Mouse (Mus musculus) erythroblast, embryonic 14.5 days (primary cell): ENCODE data around the gene Itpkc. TPM values are rescaled to one million over a fixed set of nuclear protein-coding genes. Genes with fewer than 3 reads are reported as not detected.

ENCODE experiments used
- H3K27me3 ChIP-seq: 2 replicates; pipeline ENCODE4 v1.6.1; 2012; ENCODE audit warnings: inconsistent platforms; ENCODE audit not compliant: control insufficient read depth
- H3K36me3 ChIP-seq: 2 replicates; pipeline ENCODE4 v1.6.1; 2012; ENCODE audit warnings: mild to moderate bottlenecking, inconsistent platforms; ENCODE audit not compliant: control insufficient read depth
- H3K4me1 ChIP-seq: 2 replicates; pipeline ENCODE4 v1.6.1; 2012; ENCODE audit warnings: inconsistent platforms; ENCODE audit not compliant: control insufficient read depth
- H3K4me3 ChIP-seq: replicated peaks from 2 replicates; pipeline ENCODE3; 2012; ENCODE audit warnings: moderate library complexity, mild to moderate bottlenecking, inconsistent platforms
- H3K9me3 ChIP-seq: 2 replicates; pipeline ENCODE4 v1.6.1; 2012; ENCODE audit warnings: low read length, inconsistent platforms, mixed read lengths; ENCODE audit not compliant: control insufficient read depth
- GATA1 ChIP-seq: IDR thresholded peaks from 2 replicates; pipeline ENCODE4 v1.6.1; 2012; ENCODE audit warnings: low read length, inconsistent platforms, mixed read lengths
- TAL1 ChIP-seq: IDR thresholded peaks from 3 replicates; pipeline ENCODE4 v1.6.1; 2012; ENCODE audit warnings: low read length, inconsistent platforms, mixed read lengths
- polyA plus RNA-seq: library from polyadenylated mRNA; stranded (reverse); fragments of >175 nt; gene quantifications from 2 replicates; pipeline ENCODE4 v1.2.3, GENCODE M21; 2012

The Itpkc gene
- polyA plus RNA-seq, 1 experiment = 0.12 TPM

DNA sequence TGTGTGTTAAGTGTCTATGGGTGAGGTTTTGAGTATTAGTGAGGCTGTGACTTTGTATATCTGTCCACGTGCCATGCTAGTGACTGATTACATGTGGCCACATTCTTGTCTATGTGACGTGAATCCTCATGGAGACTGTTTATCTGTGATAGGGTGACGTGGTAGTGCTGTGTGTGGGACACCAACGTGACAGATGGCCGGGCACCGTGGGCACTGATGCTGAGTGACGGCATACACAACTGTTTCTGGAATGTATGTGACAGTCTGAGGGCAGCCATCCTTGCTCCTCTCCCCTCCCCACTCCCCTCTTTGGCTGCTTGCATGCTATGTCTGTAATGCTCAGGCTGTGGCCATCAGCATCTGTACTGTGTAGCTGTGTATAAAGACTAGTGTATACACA, 32.4 kb upstream of the Itpkc start:
- peaks cover 22% of the 10 kb centered on the region for H3K27me3 ChIP-seq
- no peaks in the 10 kb centered on the region for H3K9me3 ChIP-seq
- no peak overlapping the region for H3K4me3 ChIP-seq
- TF ChIP-seq GATA1 (no peak), TAL1 (no peak)
- peaks cover 5% of the 10 kb centered on the region; the same call in 1 of the 2 replicates for H3K36me3 ChIP-seq
- H3K4me1 ChIP-seq = peaks cover 32% of the 10 kb centered on the region

DNA sequence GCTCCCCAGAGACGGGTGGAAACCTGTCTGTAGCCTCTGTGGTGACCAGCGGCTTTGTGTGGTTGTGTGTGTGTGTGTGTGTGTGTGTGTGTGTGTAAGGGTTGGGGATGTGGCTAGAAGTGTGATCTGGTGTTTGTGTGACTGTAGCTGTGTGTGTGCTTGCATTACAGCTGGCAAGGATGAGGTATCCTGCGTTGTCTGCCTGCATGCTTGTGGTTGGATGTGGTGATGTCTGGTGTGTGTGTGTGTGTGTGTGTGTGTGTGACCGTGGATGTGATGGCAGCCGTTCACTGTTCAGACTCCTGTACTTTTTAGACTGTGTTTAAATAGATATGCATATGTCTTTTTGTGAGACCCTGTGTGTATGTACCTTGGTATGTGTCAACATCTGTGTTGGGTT, 31.3 kb upstream of the Itpkc start:
- peaks cover 38% of the 10 kb centered on the region for H3K4me1 ChIP-seq
- no peaks in the 10 kb centered on the region for H3K9me3 ChIP-seq
- TF ChIP-seq GATA1 (no peak), TAL1 (no peak)
- H3K36me3 ChIP-seq = peaks cover 5% of the 10 kb centered on the region; the same call in 1 of the 2 replicates
- H3K27me3 ChIP-seq = peaks cover 22% of the 10 kb centered on the region
- H3K4me3 ChIP-seq = no peak overlapping the region

DNA sequence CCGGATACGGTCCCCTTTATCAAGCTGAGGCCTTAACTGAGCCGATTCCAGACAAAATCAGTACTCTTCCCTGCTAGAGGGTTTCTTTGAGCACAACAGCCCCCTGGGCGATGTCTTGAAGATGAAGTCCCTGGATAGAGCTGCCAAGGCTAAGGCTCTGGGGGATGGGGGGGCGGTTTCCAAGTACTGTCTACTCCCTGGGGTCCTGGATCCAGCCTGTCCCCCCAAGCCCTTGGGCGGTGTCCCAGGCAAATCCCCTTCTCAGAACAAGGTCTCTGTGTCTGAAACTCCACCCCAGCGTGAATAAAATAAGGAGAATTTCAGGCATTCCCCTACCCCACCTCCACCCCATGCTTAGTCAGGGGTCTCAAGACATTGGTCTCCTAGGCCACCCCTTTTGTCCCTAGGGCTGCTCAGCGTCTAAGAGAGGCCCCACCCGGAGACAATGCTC, 30.8 kb upstream of the Itpkc start:
- peaks cover 5% of the 10 kb centered on the region for H3K36me3 ChIP-seq
- peaks cover 22% of the 10 kb centered on the region for H3K27me3 ChIP-seq
- H3K9me3 ChIP-seq = no peaks in the 10 kb centered on the region
- H3K4me1 ChIP-seq = peaks cover 43% of the 10 kb centered on the region
- TF ChIP-seq GATA1 (no peak), TAL1 (no peak)
- H3K4me3 ChIP-seq = peak overlapping the region; percentile 61

DNA sequence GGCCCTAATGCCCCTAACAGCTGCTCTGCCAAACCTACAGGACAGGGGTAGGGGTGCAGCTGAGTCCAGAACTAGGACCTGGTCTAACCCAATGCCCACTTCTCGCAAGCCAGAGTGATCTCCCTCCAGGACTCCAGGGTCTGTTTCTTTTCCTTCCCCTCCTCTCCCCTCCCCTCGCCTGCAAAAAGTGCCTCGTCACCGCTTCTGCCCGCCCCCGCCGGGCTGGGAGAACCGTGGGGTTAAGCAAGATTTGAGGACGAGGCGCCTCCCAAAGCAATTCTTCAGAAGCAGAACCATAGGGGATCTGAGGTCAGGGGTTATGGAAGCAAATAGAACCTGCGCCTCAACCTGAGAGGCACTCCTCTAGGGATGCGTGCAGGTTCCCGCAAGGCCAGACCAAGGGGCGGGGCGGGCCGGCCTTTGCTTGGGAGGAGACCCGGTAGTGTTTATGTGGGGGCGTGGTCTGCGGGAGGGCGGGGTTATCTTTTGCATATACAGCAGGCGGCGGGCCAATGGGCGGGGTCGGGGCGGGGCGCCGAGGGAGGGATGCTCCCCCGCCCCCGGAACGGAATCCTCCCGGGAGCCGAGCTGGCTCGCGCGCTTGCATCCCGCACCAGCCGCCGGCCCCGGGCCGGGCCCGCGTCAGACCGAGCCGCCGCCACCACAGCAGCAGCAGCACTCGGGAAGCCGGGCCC, 29.9 kb upstream of the Itpkc start, which contains the start of gene Numbl:
Gene Numbl, plus strand, starts transcription at position 229 of the 695 bp plus-strand sequence.
- TF ChIP-seq TAL1 (no peak), GATA1 (no peak)
- Histone ChIP-seq H3K9me3 (no peaks in the 10 kb centered on the region), H3K4me1 (peaks cover 45% of the 10 kb centered on the region), H3K4me3 (peak within 1 kb of the TSS; percentile 61), H3K36me3 (peaks cover 6% of the 10 kb centered on the region), H3K27me3 (peaks cover 22% of the 10 kb centered on the region)

DNA sequence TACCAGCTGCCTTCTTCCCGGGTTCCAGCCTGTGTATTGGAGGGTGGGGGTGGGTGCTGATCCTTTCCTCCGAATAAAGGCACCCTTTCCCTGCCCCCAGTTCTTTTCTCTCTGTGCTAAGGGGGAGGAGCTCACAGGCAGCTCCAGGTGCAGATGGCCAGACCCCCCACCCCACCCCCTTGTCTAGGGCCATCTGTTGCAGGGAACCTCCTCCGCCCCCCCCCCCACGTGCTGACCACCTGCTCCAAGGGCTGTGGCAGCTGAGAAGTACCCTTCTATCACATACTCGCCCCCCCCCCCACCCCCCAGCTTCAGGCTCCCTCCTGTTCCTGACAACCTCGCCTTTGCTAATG, 29.4 kb upstream of the Itpkc start:
- Histone ChIP-seq H3K4me1 (peaks cover 45% of the 10 kb centered on the region), H3K27me3 (peaks cover 22% of the 10 kb centered on the region), H3K36me3 (peaks cover 10% of the 10 kb centered on the region), H3K4me3 (peak overlapping the region; percentile 61), H3K9me3 (no peaks in the 10 kb centered on the region)
- TF ChIP-seq GATA1 (no peak), TAL1 (no peak)

DNA sequence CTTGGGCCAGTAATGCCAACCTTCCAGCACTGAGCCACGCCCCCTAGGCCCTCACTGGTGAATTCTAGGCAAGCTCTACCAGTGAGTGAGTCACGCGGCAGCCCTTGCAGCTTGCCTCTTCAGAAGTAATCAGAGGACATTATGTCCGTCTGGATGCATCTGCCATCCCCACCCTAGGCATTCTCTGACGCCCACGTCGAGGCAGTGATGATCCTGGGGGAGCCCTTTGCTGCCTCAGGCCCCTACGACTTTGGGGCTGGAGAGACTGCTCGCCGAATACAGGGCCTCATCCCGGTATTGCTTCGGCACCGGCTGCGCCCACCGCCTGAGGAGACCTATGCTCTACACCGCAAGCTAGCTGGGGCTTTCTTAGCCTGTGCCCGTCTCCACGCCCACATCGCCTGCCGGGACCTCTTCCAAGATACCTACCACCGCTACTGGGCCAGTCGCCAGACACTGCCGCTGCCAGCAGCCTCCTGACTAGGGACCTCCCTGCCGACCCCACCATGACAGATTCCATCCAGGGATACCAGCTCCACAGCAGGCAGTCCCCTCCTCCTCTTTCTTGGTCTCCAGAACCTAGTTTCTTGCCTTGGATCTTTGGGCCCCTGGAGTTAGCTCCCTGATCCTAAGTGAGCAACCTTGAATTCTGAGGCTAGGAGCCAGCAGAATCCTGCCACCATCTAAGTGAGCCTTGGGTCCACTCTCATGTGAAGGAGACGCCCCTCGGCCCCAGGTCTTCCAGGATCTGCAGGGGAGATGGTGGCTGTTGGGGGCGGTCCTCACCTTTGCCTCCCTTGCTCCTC, 28.8 kb upstream of the Itpkc start:
- TF ChIP-seq TAL1 (no peak), GATA1 (no peak)
- Histone ChIP-seq H3K36me3 (peaks cover 10% of the 10 kb centered on the region), H3K4me3 (no peak overlapping the region), H3K4me1 (peaks cover 45% of the 10 kb centered on the region), H3K9me3 (no peaks in the 10 kb centered on the region), H3K27me3 (peaks cover 22% of the 10 kb centered on the region)

DNA sequence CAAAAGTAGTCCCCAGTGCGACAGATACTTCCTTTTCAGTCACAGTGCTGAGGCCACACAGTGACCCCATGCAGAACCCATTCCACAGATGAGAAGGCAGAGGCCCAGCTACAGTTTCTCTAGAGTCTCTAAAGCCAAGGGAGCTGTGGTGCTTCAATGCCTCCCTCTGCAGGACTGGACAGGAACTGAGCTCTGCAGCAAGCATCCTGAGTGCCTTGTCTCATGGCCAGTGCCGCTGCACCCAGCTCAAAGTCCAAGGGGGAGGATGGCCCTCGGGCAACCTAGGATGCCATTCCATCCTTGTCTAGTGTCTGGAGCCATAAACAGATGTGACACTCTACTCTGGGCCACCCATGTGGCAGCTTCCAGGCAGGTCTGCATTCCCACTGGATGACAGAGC, 27.3 kb upstream of the Itpkc start:
- Histone ChIP-seq H3K9me3 (no peaks in the 10 kb centered on the region), H3K4me1 (peaks cover 45% of the 10 kb centered on the region), H3K4me3 (no peak overlapping the region), H3K36me3 (peaks cover 10% of the 10 kb centered on the region), H3K27me3 (peaks cover 19% of the 10 kb centered on the region)
- no peak for TF ChIP-seq GATA1
- TF ChIP-seq TAL1 = no peak

DNA sequence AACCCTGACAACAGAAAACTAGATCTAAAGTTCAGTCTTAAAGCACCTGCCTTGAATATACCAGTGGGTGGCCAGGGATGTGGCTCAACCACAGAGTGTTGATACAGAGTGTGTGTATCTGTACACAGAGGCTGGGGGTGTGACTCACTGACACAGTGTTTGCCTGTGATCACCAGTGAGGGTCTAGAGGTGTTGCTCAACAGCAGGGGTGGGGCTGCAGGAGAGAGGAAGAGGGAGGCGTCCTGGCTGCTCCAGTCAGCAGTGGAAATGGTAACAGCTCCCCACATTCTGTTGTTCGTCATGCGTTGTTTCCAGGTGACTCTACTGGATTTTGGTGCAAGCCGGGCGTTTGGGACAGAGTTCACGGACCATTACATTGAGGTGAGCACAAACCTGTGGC, 23.5 kb upstream of the Itpkc start:
- peaks cover 22% of the 10 kb centered on the region for H3K4me1 ChIP-seq
- no peaks in the 10 kb centered on the region for H3K27me3 ChIP-seq
- H3K9me3 ChIP-seq = no peaks in the 10 kb centered on the region
- no peak for TF ChIP-seq TAL1
- no peak for TF ChIP-seq GATA1
- no peak overlapping the region for H3K4me3 ChIP-seq
- peaks cover 6% of the 10 kb centered on the region for H3K36me3 ChIP-seq

DNA sequence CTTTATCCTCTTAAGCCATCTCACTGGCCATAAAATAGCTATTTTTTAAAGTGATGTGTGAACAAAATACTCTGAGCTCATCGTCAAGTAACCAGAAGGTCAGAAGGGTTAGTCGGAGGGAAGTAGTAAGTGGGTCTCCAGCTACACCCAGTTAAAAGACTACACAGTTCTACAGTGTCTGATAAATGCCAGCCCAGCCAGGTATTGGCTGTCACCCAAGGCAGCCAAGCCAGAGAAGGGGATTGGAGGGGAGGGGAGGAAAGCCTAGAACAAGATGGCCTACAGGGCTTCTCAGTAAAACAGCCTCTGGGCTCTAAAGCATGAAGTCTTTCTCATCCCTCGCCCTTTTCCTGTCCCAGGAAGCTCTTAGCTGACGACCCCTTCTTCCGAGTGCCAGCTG, 21.5 kb upstream of the Itpkc start:
- no peak for TF ChIP-seq TAL1
- no peak for TF ChIP-seq GATA1
- Histone ChIP-seq H3K9me3 (no peaks in the 10 kb centered on the region), H3K4me1 (peaks cover 9% of the 10 kb centered on the region), H3K36me3 (peaks cover 20% of the 10 kb centered on the region), H3K4me3 (no peak overlapping the region), H3K27me3 (no peaks in the 10 kb centered on the region)
